Mouse (Mus musculus) intestine, postnatal 0 days (tissue): ENCODE data around the gene Hist1h2ab. TPM values are rescaled to one million over a fixed set of nuclear protein-coding genes. Genes with fewer than 3 reads are reported as not detected.
"Not testable (repeated sequence)": the region's sequence is repeated elsewhere in the genome, so short reads cannot be mapped to it uniquely, and the experiment has no call there.

Experiments
- ATAC-seq: fragments of 200-750 bp; cut with Nextera tagmentation; 2 replicates; pipeline ENCODE4 v1.8.0; 2017; ENCODE audit warnings: mild to moderate bottlenecking, moderate TSS enrichment, moderate library complexity
- H3K27ac ChIP-seq: fragments of 300-500 bp; sonication (generic); 2 replicates; pipeline ENCODE4 v1.5.1; 2014; ENCODE audit warnings: mild to moderate bottlenecking, low read depth, low read length, moderate library complexity
- H3K27me3 ChIP-seq: fragments of 300-500 bp; sonication (generic); replicated peaks from 2 replicates; pipeline ENCODE4 v1.6.1; 2014; ENCODE audit warnings: low read length, mixed read lengths; ENCODE audit not compliant: control insufficient read depth, insufficient read depth
- H3K36me3 ChIP-seq: fragments of 300-500 bp; sonication (generic); 2 replicates; pipeline ENCODE4 v1.6.1; 2014; ENCODE audit warnings: mild to moderate bottlenecking, moderate library complexity; ENCODE audit not compliant: control insufficient read depth, insufficient read depth
- H3K4me1 ChIP-seq: fragments of 300-500 bp; sonication (generic); replicated peaks from 2 replicates; pipeline ENCODE4 v1.6.1; 2014; ENCODE audit warnings: antibody characterized with exemption, low read length, mixed read lengths; ENCODE audit not compliant: control insufficient read depth, insufficient read depth
- H3K4me2 ChIP-seq: fragments of 300-500 bp; sonication (generic); replicated peaks from 2 replicates; pipeline ENCODE4 v1.6.1; 2014; ENCODE audit warnings: low read depth, mild to moderate bottlenecking, moderate library complexity
- H3K4me3 ChIP-seq: fragments of 300-500 bp; sonication (generic); 2 replicates; pipeline ENCODE4 v1.5.1; 2014; ENCODE audit warnings: low read depth, low read length
- H3K9ac ChIP-seq: fragments of 300-500 bp; sonication (generic); 2 replicates; pipeline ENCODE4 v1.6.1; 2014; ENCODE audit warnings: mild to moderate bottlenecking, low read depth, low read length
- H3K9me3 ChIP-seq: fragments of 300-500 bp; sonication (generic); 2 replicates; pipeline ENCODE4 v1.6.1; 2016; ENCODE audit warnings: mixed run types; ENCODE audit not compliant: control insufficient read depth
- CTCF ChIP-seq: sonication (generic); IDR thresholded peaks from 2 replicates; pipeline ENCODE4 v1.5.1; 2016; ENCODE audit warnings: low read depth, mild to moderate bottlenecking, control low read depth, antibody characterized with exemption, moderate library complexity
- WGBS: fragments of 180-500 bp; shearing (Covaris S2); extraction: QIAGEN DNeasy Blood & Tissue Kit; methylation state at CpG from one replicate; pipeline ENCODE4 v1.1.7; 2014; 5-methylcytosine and 5-hydroxymethylcytosine counted together
- polyA plus RNA-seq: library from polyadenylated mRNA; unstranded; fragments of >200 nt; fragmentation: Nextera tagmentation; extraction: Ambion mirVana; gene quantifications from 2 replicates; pipeline ENCODE4 v1.2.1, GENCODE M21; 2015

Hist1h2ab gene
- polyA plus RNA-seq: 11.7 and 12.1 TPM in 2 replicates

GRCm38 (mm10) chr13:23750839-23751477, at the start of gene Hist1h2ab:
Hist1h2ab (plus strand) TSS chr13:23751126.
- peak within 1 kb of the TSS; percentile 72 for H3K4me2 ChIP-seq
- H3K27ac ChIP-seq: peak within 1 kb of the TSS; percentile 77
- peak within 1 kb of the TSS; percentile 32 for H3K4me3 ChIP-seq
- under 1% methylated on average over 24 of the region's 47 CpGs for WGBS
- not testable (repeated sequence) for H3K27me3 ChIP-seq, H3K36me3 ChIP-seq, H3K9me3 ChIP-seq, H3K9ac ChIP-seq, H3K4me1 ChIP-seq
- peak; percentile 50; the same call in 1 of the 2 replicates for ATAC-seq
- peak; percentile 38; the same call in 1 of the 2 replicates for TF ChIP-seq CTCF

GRCm38 (mm10) chr13:23702220-23702619, 48.7 kb upstream of the Hist1h2ab start:
- Histone ChIP-seq H3K27me3 (no peaks in the 10 kb centered on the region), H3K9ac (no peak overlapping the region), H3K36me3 (no peaks in the 10 kb centered on the region), H3K9me3 (no peaks in the 10 kb centered on the region), H3K4me2 (no peak overlapping the region), H3K27ac (no peak overlapping the region), H3K4me1 (no peaks in the 10 kb centered on the region), H3K4me3 (no peak overlapping the region)
- no peak for TF ChIP-seq CTCF
- no peak for ATAC-seq
- 76% methylated on average over 4 of the region's 4 CpGs for WGBS

- H3K4me1 ChIP-seq, H3K9me3 ChIP-seq, H3K9ac ChIP-seq, ATAC-seq, H3K27me3 ChIP-seq, H3K4me3 ChIP-seq, H3K4me2 ChIP-seq, H3K27ac ChIP-seq, H3K36me3 ChIP-seq: not testable (repeated sequence)
- 58% methylated on average over 2 of the region's 2 CpGs for WGBS
Measured at GRCm38 (mm10) chr13:23702801-23703200, 48.1 kb upstream of the Hist1h2ab start.

- Histone ChIP-seq H3K9ac (no peak overlapping the region), H3K9me3 (no peaks in the 10 kb centered on the region), H3K4me3 (no peak overlapping the region), H3K4me1 (no peaks in the 10 kb centered on the region), H3K27ac (no peak overlapping the region), H3K4me2 (no peak overlapping the region), H3K27me3 (no peaks in the 10 kb centered on the region), H3K36me3 (no peaks in the 10 kb centered on the region)
- ATAC-seq: no peak
- no peak for TF ChIP-seq CTCF
- 90% methylated on average over 7 of the region's 7 CpGs for WGBS
Measured at GRCm38 (mm10) chr13:23705751-23706356, 45.1 kb upstream of the Hist1h2ab start.

DNA sequence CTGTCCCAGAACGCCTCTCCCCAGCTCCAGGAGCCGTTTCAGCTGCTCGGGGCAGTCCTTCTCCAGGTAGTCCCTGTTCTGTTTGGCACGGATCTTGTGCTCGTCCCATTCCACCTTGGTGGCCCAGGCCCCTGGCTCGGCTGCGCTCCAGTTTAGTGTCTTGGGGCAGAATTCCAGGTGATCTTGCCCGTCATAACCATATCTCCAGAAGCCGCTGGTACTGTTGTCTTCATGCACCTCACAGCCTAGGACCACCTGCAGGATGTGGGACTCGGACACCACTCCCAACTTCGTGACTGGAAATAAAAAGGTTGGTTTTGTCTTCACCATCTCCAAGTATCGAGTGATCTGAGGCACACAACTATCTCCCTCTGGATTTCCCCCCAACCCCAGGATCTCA, 44.2 kb upstream of the Hist1h2ab start:
- Histone ChIP-seq H3K9ac (no peak overlapping the region), H3K9me3 (no peaks in the 10 kb centered on the region), H3K27me3 (no peaks in the 10 kb centered on the region), H3K4me3 (no peak overlapping the region), H3K27ac (no peak overlapping the region), H3K4me1 (no peaks in the 10 kb centered on the region), H3K36me3 (no peaks in the 10 kb centered on the region), H3K4me2 (no peak overlapping the region)
- no peak for TF ChIP-seq CTCF
- ATAC-seq: no peak
- 90% methylated on average over 12 of the region's 12 CpGs for WGBS

DNA sequence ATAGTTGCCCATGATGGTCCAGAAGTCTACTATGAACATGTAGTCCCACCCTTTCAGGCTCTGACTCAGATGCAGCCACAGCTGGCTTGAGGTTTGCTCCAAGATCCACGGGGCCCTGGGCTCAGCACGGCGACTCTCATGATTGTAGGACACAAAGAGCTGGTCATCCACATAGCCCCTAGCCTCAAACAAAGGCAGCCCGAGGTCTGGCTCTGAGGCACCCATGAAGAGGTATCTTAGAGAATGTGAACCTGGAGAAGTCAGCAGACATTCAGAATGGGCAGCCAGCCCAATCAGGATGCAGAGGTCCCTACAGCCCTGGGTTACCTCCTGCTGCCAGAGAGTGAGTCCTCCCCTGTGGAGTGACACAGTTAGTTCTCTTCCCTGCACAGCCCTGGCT, 42.9 kb upstream of the Hist1h2ab start:
- Histone ChIP-seq H3K4me1 (no peaks in the 10 kb centered on the region), H3K9ac (no peak overlapping the region), H3K36me3 (no peaks in the 10 kb centered on the region), H3K4me2 (no peak overlapping the region), H3K27me3 (no peaks in the 10 kb centered on the region), H3K9me3 (no peaks in the 10 kb centered on the region), H3K27ac (no peak overlapping the region), H3K4me3 (no peak overlapping the region)
- no peak for TF ChIP-seq CTCF
- no peak for ATAC-seq
- 81% methylated on average over 4 of the region's 4 CpGs for WGBS
